Mouse (Mus musculus) yolk sac, embryonic 10.5 days (tissue): ENCODE measurements around the gene Nuf2.

ENCODE experiments used
- DNase-seq: peaks from one replicate; pipeline ENCODE4 v3.0.0-alpha.2; 2017; ENCODE audit warnings: low spot score

Nuf2 gene

GRCm38 (mm10) chr1:169467791-169468190 lies 63.5 kb downstream of the Nuf2 start:
- DNase-seq, result no peak

- DNase-seq, result no peak
Observed at GRCm38 (mm10) chr1:169462386-169463115, 68.7 kb downstream of the Nuf2 start.

- DNase-seq, result peak; percentile 57
Observed at GRCm38 (mm10) chr1:169459071-169459782, 72.0 kb downstream of the Nuf2 start.
